Mouse (Mus musculus): Measurements from ENCODE around the gene Gm7951. TPM values are rescaled to one million over a fixed set of nuclear protein-coding genes. Genes with fewer than 3 reads are reported as not detected.
"Not testable (repeated sequence)": the region's sequence is repeated elsewhere in the genome, so short reads cannot be mapped to it uniquely, and the experiment has no call there.

Gene Gm7951
- polyA plus RNA-seq (2016; fragmentation: Nextera tagmentation; extraction: Ambion mirVana): not detected in 2 replicates

GRCm38 (mm10) chr14:42117269-42117668 is at the start of gene Gm7951:
Gene Gm7951 (minus strand): TSS chr14:42117369.
- H3K4me3 ChIP-seq (replicated peaks); ATAC-seq (ENCODE audit: insufficient number of reproducible peaks, insufficient read depth, low FRiP score, low TSS enrichment, low read depth); H3K27me3 ChIP-seq; H3K9ac ChIP-seq (replicated peaks); H3K27ac ChIP-seq; H3K4me2 ChIP-seq; H3K4me1 ChIP-seq (replicated peaks); H3K9me3 ChIP-seq; H3K36me3 ChIP-seq: not testable (repeated sequence)
- 73% methylated on average over 1 of the region's 2 CpGs for WGBS

- not testable (repeated sequence) for ATAC-seq (ENCODE audit: insufficient number of reproducible peaks, insufficient read depth, low FRiP score, low TSS enrichment, low read depth); H3K9ac ChIP-seq (replicated peaks); H3K4me2 ChIP-seq; H3K36me3 ChIP-seq; H3K4me1 ChIP-seq (replicated peaks); H3K4me3 ChIP-seq (replicated peaks); H3K9me3 ChIP-seq; H3K27me3 ChIP-seq; H3K27ac ChIP-seq
- WGBS: 89% methylated on average over 2 of the region's 2 CpGs
Observed at GRCm38 (mm10) chr14:42162522-42162921, 45.4 kb upstream of the Gm7951 start, which contains the start of gene Gm17027. Gene Gm17027 (minus strand): TSS chr14:42162622.

GRCm38 (mm10) chr14:42134571-42134970 is 17.4 kb upstream of the Gm7951 start:
- H3K9ac ChIP-seq (replicated peaks); H3K9me3 ChIP-seq; H3K4me2 ChIP-seq; H3K36me3 ChIP-seq; H3K4me1 ChIP-seq (replicated peaks); ATAC-seq (ENCODE audit: insufficient number of reproducible peaks, insufficient read depth, low FRiP score, low TSS enrichment, low read depth); H3K27me3 ChIP-seq; H3K4me3 ChIP-seq (replicated peaks); H3K27ac ChIP-seq: not testable (repeated sequence)
- 74% methylated on average over 7 of the region's 8 CpGs for WGBS

GRCm38 (mm10) chr14:42133806-42134205 is 16.6 kb upstream of the Gm7951 start:
- H3K36me3 ChIP-seq; H3K4me3 ChIP-seq (replicated peaks); H3K27me3 ChIP-seq; ATAC-seq (ENCODE audit: insufficient number of reproducible peaks, insufficient read depth, low FRiP score, low TSS enrichment, low read depth); H3K9ac ChIP-seq (replicated peaks); H3K4me1 ChIP-seq (replicated peaks); H3K4me2 ChIP-seq; H3K9me3 ChIP-seq; H3K27ac ChIP-seq: not testable (repeated sequence)
- WGBS: 56% methylated on average over 10 of the region's 14 CpGs

Other genes starting within 250 kb of the Gm7951 start
- not detected in 2 replicates for gene Gm7980, start 210.1 kb downstream of the Gm7951 start, polyA plus RNA-seq (2016; fragmentation: Nextera tagmentation; extraction: Ambion mirVana)
- not detected in 2 replicates for gene 1700049E17Rik1, start 192.4 kb downstream of the Gm7951 start, polyA plus RNA-seq (2016; fragmentation: Nextera tagmentation; extraction: Ambion mirVana)
- gene 1700024B05Rik, start 173.4 kb downstream of the Gm7951 start, polyA plus RNA-seq (2016; fragmentation: Nextera tagmentation; extraction: Ambion mirVana): not detected in 2 replicates
- not detected in 2 replicates for gene Gm6401, start 149.4 kb downstream of the Gm7951 start, polyA plus RNA-seq (2016; fragmentation: Nextera tagmentation; extraction: Ambion mirVana)
- not detected in 2 replicates for gene Gm3543, start 134.0 kb downstream of the Gm7951 start, polyA plus RNA-seq (2016; fragmentation: Nextera tagmentation; extraction: Ambion mirVana)
- not detected in 2 replicates for gene Gm17027, start 45.3 kb upstream of the Gm7951 start, polyA plus RNA-seq (2016; fragmentation: Nextera tagmentation; extraction: Ambion mirVana)
- not detected in 2 replicates for gene Gm3573, start 73.4 kb upstream of the Gm7951 start, polyA plus RNA-seq (2016; fragmentation: Nextera tagmentation; extraction: Ambion mirVana)
- not detected in 2 replicates for gene Gm17026, start 142.7 kb upstream of the Gm7951 start, polyA plus RNA-seq (2016; fragmentation: Nextera tagmentation; extraction: Ambion mirVana)
- gene Gm9611, start 180.0 kb upstream of the Gm7951 start, polyA plus RNA-seq (2016; fragmentation: Nextera tagmentation; extraction: Ambion mirVana): not detected in 2 replicates
- gene Gm7995, start 192.8 kb upstream of the Gm7951 start, polyA plus RNA-seq (2016; fragmentation: Nextera tagmentation; extraction: Ambion mirVana): not detected in 2 replicates

Data from limb, embryonic 12.5 days (tissue).